Mouse (Mus musculus) erythroblast, embryonic 14.5 days (primary cell): ENCODE measurements around the gene Cmip. TPM values are rescaled to one million over a fixed set of nuclear protein-coding genes. Genes with fewer than 3 reads are reported as not detected.

Experiments
- H3K27me3 ChIP-seq: 2 replicates; pipeline ENCODE4 v1.6.1; 2012; ENCODE audit warnings: inconsistent platforms; ENCODE audit not compliant: control insufficient read depth
- H3K36me3 ChIP-seq: 2 replicates; pipeline ENCODE4 v1.6.1; 2012; ENCODE audit warnings: mild to moderate bottlenecking, inconsistent platforms; ENCODE audit not compliant: control insufficient read depth
- H3K4me1 ChIP-seq: 2 replicates; pipeline ENCODE4 v1.6.1; 2012; ENCODE audit warnings: inconsistent platforms; ENCODE audit not compliant: control insufficient read depth
- H3K4me3 ChIP-seq: replicated peaks from 2 replicates; pipeline ENCODE3; 2012; ENCODE audit warnings: moderate library complexity, mild to moderate bottlenecking, inconsistent platforms
- H3K9me3 ChIP-seq: 2 replicates; pipeline ENCODE4 v1.6.1; 2012; ENCODE audit warnings: low read length, inconsistent platforms, mixed read lengths; ENCODE audit not compliant: control insufficient read depth
- GATA1 ChIP-seq: IDR thresholded peaks from 2 replicates; pipeline ENCODE4 v1.6.1; 2012; ENCODE audit warnings: low read length, inconsistent platforms, mixed read lengths
- TAL1 ChIP-seq: IDR thresholded peaks from 3 replicates; pipeline ENCODE4 v1.6.1; 2012; ENCODE audit warnings: low read length, inconsistent platforms, mixed read lengths
- polyA plus RNA-seq: library from polyadenylated mRNA; stranded (reverse); fragments of >175 nt; gene quantifications from 2 replicates; pipeline ENCODE4 v1.2.3, GENCODE M21; 2012

Cmip gene
- polyA plus RNA-seq, 1 experiment: 8.2 TPM

GRCm38 (mm10) chr8:117337188-117337587 is 80.3 kb downstream of the Cmip start:
- Histone ChIP-seq H3K36me3 (peaks cover 17% of the 10 kb centered on the region), H3K9me3 (no peaks in the 10 kb centered on the region), H3K4me1 (peaks cover 93% of the 10 kb centered on the region), H3K4me3 (no peak overlapping the region), H3K27me3 (no peaks in the 10 kb centered on the region)
- TF ChIP-seq TAL1 (no peak), GATA1 (no peak)

DNA sequence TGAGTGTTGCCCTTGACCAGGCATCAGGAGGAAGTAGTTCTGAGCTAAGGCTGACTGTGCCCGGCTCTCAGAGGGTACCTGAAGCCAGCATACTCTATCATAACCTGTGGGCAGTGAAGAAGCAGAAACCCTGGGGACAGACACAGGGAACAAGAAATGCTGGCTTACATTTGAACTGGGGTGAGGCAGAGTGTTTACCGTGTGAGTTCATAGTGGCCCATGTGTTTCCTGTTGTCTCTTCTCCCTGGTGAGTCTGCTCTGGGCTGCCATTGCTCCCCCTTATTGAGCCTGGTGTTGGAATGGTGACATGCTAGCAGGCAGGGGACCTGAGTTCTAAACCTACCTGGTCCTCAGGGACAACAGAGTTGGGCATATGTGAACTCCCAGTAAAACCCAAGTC is 81.8 kb downstream of the Cmip start:
- peaks cover 92% of the 10 kb centered on the region for H3K4me1 ChIP-seq
- TF ChIP-seq TAL1: no peak
- no peak for TF ChIP-seq GATA1

GRCm38 (mm10) chr8:117339296-117339957 is 82.6 kb downstream of the Cmip start:
- no peaks in the 10 kb centered on the region for H3K9me3 ChIP-seq
- TF ChIP-seq TAL1 (no peak), GATA1 (no peak)
- H3K4me1 ChIP-seq: peaks cover 91% of the 10 kb centered on the region
- H3K27me3 ChIP-seq: no peaks in the 10 kb centered on the region
- no peak overlapping the region for H3K4me3 ChIP-seq
- H3K36me3 ChIP-seq: peaks cover 19% of the 10 kb centered on the region

More for the DNA sequence above, 81.8 kb downstream of the Cmip start:
- Histone ChIP-seq H3K9me3 (no peaks in the 10 kb centered on the region), H3K27me3 (no peaks in the 10 kb centered on the region), H3K4me3 (no peak overlapping the region), H3K36me3 (peaks cover 14% of the 10 kb centered on the region)

- H3K36me3 ChIP-seq: peaks cover 23% of the 10 kb centered on the region
- no peak for TF ChIP-seq GATA1
- no peak for TF ChIP-seq TAL1
- no peak overlapping the region for H3K4me3 ChIP-seq
- H3K9me3 ChIP-seq: no peaks in the 10 kb centered on the region
- peaks cover 89% of the 10 kb centered on the region for H3K4me1 ChIP-seq
- no peaks in the 10 kb centered on the region for H3K27me3 ChIP-seq
Observed at GRCm38 (mm10) chr8:117339958-117340651, 83.2 kb downstream of the Cmip start.

DNA sequence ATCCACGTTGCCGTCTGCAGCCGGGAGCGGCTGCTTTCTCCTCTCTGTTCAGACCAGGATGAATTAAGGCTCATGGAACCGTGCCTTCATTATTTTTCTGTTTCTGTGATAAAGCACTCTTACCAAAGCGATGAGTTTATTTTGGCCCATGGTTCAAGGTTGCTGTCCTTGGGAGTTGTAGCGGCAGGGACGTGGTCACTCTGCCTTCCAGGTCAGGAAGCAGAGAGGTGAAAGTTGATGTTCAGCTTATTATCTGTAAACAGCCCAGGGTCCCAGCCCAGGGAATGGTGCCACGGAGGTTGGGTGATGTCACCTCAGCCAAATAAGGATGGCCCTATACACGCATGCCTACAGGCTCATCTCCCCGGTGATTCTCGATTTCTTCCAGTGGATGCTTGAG is 83.9 kb downstream of the Cmip start:
- TF ChIP-seq TAL1 (no peak), GATA1 (no peak)
- Histone ChIP-seq H3K27me3 (no peaks in the 10 kb centered on the region), H3K36me3 (peaks cover 30% of the 10 kb centered on the region), H3K9me3 (no peaks in the 10 kb centered on the region), H3K4me3 (no peak overlapping the region), H3K4me1 (peaks cover 86% of the 10 kb centered on the region)

GRCm38 (mm10) chr8:117342735-117343385 is 86.0 kb downstream of the Cmip start:
- Histone ChIP-seq H3K27me3 (no peaks in the 10 kb centered on the region), H3K4me1 (peaks cover 82% of the 10 kb centered on the region), H3K4me3 (no peak overlapping the region), H3K9me3 (no peaks in the 10 kb centered on the region), H3K36me3 (peaks cover 37% of the 10 kb centered on the region)
- TF ChIP-seq GATA1 (no peak), TAL1 (no peak)

DNA sequence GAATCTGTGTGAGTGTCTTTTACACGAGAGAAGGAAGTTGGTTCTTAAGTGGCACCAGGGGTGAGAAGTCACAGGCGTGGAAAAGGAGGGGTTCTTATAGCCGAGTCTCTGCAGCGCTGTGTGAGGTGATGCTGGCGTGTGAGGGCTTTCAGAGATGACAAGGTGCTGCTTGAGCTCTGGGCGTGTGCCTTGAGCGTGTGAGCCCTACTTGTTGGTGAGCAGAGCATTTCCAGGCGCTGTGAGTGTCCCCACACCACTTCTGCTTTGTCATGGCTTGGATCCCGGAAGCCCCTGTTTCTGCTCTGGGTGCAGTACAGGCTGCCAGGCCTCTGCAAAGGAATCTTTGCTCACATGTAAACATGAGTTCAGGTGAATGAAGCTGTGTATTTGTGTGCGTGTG is 86.6 kb downstream of the Cmip start:
- peaks cover 41% of the 10 kb centered on the region for H3K36me3 ChIP-seq
- TF ChIP-seq TAL1 (no peak), GATA1 (no peak)
- H3K4me1 ChIP-seq: peaks cover 83% of the 10 kb centered on the region

GRCm38 (mm10) chr8:117344899-117345298 is 88.0 kb downstream of the Cmip start:
- Histone ChIP-seq H3K4me1 (peaks cover 83% of the 10 kb centered on the region), H3K4me3 (no peak overlapping the region), H3K9me3 (no peaks in the 10 kb centered on the region), H3K27me3 (no peaks in the 10 kb centered on the region), H3K36me3 (peaks cover 44% of the 10 kb centered on the region)
- TF ChIP-seq TAL1 (no peak), GATA1 (no peak)

More for the DNA sequence above, 86.6 kb downstream of the Cmip start:
- Histone ChIP-seq H3K4me3 (no peak overlapping the region), H3K9me3 (no peaks in the 10 kb centered on the region), H3K27me3 (no peaks in the 10 kb centered on the region)

- Histone ChIP-seq H3K4me1 (peaks cover 79% of the 10 kb centered on the region), H3K36me3 (peaks cover 44% of the 10 kb centered on the region), H3K9me3 (no peaks in the 10 kb centered on the region), H3K4me3 (no peak overlapping the region), H3K27me3 (no peaks in the 10 kb centered on the region)
- TF ChIP-seq GATA1: no peak
- TF ChIP-seq TAL1: no peak
Observed at GRCm38 (mm10) chr8:117345376-117345775, 88.5 kb downstream of the Cmip start.
